Comparison of ENCODE assay signal across 8 mouse cellular contexts in the genomic region with DNA sequence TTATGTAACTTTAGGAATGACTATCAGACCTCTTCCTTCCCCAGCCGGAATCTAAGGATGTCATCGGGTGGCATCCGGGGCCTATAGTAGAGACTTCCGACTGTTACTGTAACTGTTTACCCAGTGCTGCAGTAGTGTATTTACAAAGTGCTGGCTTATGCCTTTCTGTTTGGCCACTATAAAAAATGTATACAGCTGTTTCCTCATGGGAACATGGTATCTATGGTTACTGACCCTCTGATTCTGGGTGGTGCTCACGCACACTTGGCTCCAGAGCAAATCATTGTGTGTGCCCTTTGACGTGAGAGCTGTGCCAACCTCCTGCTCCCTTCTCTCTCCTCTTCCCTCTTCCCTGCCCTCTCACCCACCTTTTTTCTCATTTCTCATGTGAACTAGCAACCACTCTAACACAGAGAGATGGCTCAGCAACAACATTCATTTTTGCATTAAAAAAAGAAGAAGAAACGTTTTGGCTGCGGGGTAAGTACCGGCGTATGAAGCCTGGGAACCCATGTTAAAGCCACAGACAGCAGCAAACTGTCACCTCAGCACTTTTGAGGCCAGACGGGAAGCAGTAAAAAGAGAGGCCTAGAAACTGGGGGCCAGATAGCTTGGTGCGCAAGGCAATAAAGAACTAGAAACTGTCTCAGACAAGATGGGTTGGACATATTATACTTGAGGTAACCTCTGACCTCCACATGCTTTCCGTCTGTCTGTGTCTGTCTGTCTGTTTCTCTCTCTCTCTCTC.
DNase-seq lines count a peak whose midpoint lies in the region; ATAC-seq and TF ChIP-seq lines count a peak whose summit lies in the region.
"Had no signal": no experiment of that assay in that cellular context is flagged by ENCODE, and none has a peak within 500 bp of the region (broad histone marks: within the 10 kb centered on the region; RNA-seq: fewer than 3 reads in every experiment).

No protein-coding gene starts in this region.

- no peaks in the 10 kb centered on the region for H3K4me1 ChIP-seq in ES-E14 (ENCODE audit: control insufficient read depth in 2 of 2, insufficient read depth in 2 of 2, low read length in 2 of 2, poor library complexity in 1 of 2)
- peaks cover 18% of the 10 kb centered on the region for H3K4me1 ChIP-seq in brown adipose tissue, adult 24 weeks (ENCODE audit: control insufficient read depth, insufficient read depth, insufficient read length, low read length)

- in situ Hi-C loops in ES-E14 (cut with MboI; ENCODE audit: low sequenced_read_pairs in 2 of 2, unreplicated experiment in 2 of 2) = no loop called here

- no peaks in the 10 kb centered on the region for H3K36me3 ChIP-seq in ES-E14 (ENCODE audit: control insufficient read depth, insufficient read depth, low read length, poor library complexity, severe bottlenecking)

- H3K4me3 ChIP-seq in ES-E14 (ENCODE audit: insufficient read depth in 1 of 2, low read depth in 1 of 2, low read length in 2 of 2, poor library complexity in 1 of 2, severe bottlenecking in 1 of 2) = no peak overlapping the region
- no peak overlapping the region for H3K4me3 ChIP-seq in brown adipose tissue, adult 24 weeks (ENCODE audit: insufficient read depth, low read depth, low read length)

- H3K9ac ChIP-seq in ES-E14 (ENCODE audit: insufficient read depth, low read depth, low read length, poor library complexity, severe bottlenecking) = no peak overlapping the region

- no peaks in the 10 kb centered on the region for H3K9me3 ChIP-seq in ES-E14 (ENCODE audit: control insufficient read depth, insufficient read depth, low read depth, low read length)

- DNase-seq in layer of hippocampus, adult 11-12 months (ENCODE audit: low spot score) = peak; percentile 30
- no peak for DNase-seq in layer of hippocampus, adult 9-11 months
- DNase-seq in ES-E14 (ENCODE audit: low read depth, low spot score) = no peak
- DNase-seq in yolk sac, embryonic 10.5 days (ENCODE audit: low spot score) = no peak
- DNase-seq in left cerebral cortex, postnatal 14 days (ENCODE audit: low spot score in 2 of 2) = no peak
- DNase-seq: embryo, embryonic 11 days had no signal

- intact Hi-C loops in left cerebral cortex, postnatal 14 days (cut with DNase I) = no loop called here

- no peak overlapping the region for H3K27ac ChIP-seq in ES-E14 (ENCODE audit: insufficient read depth, low read depth, low read length, poor library complexity, severe bottlenecking)
- peak overlapping the region; percentile 7; the same call in 1 of the 2 replicates for H3K27ac ChIP-seq in brown adipose tissue, adult 24 weeks (replicated peaks; ENCODE audit: low read depth, low read length)

- peak; percentile 54 for ATAC-seq in megakaryocyte progenitor cell, adult 5-6 weeks (replicated peaks; ENCODE audit: poor library complexity)

TF ChIP-seq in ES-E14, 5 proteins besides CTCF, POLR2A, EP300 and RAD21:
- no peak for TF ChIP-seq CHD2 (IDR thresholded peaks at IDR 0.05; ENCODE audit: low read depth, low read length)
- TF ChIP-seq ZNF384 (IDR thresholded peaks at IDR 0.05; ENCODE audit: low read depth, low read length) = no peak
- peak; percentile 58 for TF ChIP-seq MAFK (IDR thresholded peaks at IDR 0.05; ENCODE audit: insufficient read depth, low read depth, low read length)
TF ChIP-seq in ES-E14: peak in this region for 1.
